Mouse (Mus musculus) forebrain, embryonic 11.5 days (tissue): ENCODE measurements at regions not wholly inside any gene's neighbourhood (a gene's known extent, or its start where the extent isn't known, plus 50 kb on each side); places are given as distances from the start of the nearest gene placed in this dataset.
A peak's percentile ranks its signal among the peaks of the same experiment; 100 is the strongest.

Experiments used
- ATAC-seq: fragments of 200-750 bp; cut with Nextera tagmentation; replicated peaks from 2 replicates; pipeline ENCODE4 v1.8.0; 2017; ENCODE audit warnings: moderate TSS enrichment; ENCODE audit not compliant: low FRiP score
- DNase-seq: peaks from one replicate; pipeline ENCODE4 v3.0.0-alpha.2; 2017; ENCODE audit warnings: low spot score
- H3K27ac ChIP-seq: fragments of 300-500 bp; sonication (generic); 2 replicates; pipeline ENCODE4 v1.5.1; 2014; ENCODE audit warnings: low read depth, low read length
- H3K27me3 ChIP-seq: fragments of 300-500 bp; sonication (generic); 2 replicates; pipeline ENCODE4 v1.6.1; 2014; ENCODE audit warnings: mild to moderate bottlenecking, low read length, mixed read lengths; ENCODE audit not compliant: control insufficient read depth, insufficient read depth
- H3K36me3 ChIP-seq: fragments of 300-500 bp; sonication (generic); 2 replicates; pipeline ENCODE4 v1.6.1; 2014; ENCODE audit warnings: mild to moderate bottlenecking, low read length, moderate library complexity, mixed read lengths; ENCODE audit not compliant: control insufficient read depth, insufficient read depth
- H3K4me1 ChIP-seq: fragments of 300-500 bp; sonication (generic); replicated peaks from 2 replicates; pipeline ENCODE4 v1.6.1; 2014; ENCODE audit warnings: low read length, mixed read lengths; ENCODE audit not compliant: control insufficient read depth, insufficient read depth
- H3K4me2 ChIP-seq: fragments of 300-500 bp; sonication (generic); 2 replicates; pipeline ENCODE4 v1.6.1; 2014; ENCODE audit warnings: low read depth, mild to moderate bottlenecking, low read length, moderate library complexity, mixed read lengths; ENCODE audit not compliant: severe bottlenecking
- H3K4me3 ChIP-seq: fragments of 300-500 bp; sonication (generic); 2 replicates; pipeline ENCODE4 v1.5.1; 2014; ENCODE audit warnings: low read depth, low read length
- H3K9ac ChIP-seq: fragments of 300-500 bp; sonication (generic); 2 replicates; pipeline ENCODE4 v1.6.1; 2014; ENCODE audit warnings: low read length
- H3K9me3 ChIP-seq: fragments of 300-500 bp; sonication (generic); 2 replicates; pipeline ENCODE4 v1.6.1; 2016; ENCODE audit warnings: low read length, mixed read lengths; ENCODE audit not compliant: control insufficient read depth
- WGBS: fragments of 180-500 bp; shearing (Covaris S2); extraction: QIAGEN DNeasy Blood & Tissue Kit; methylation state at CpG from one replicate; pipeline ENCODE4 v1.1.7; 2014; 5-methylcytosine and 5-hydroxymethylcytosine counted together

DNA sequence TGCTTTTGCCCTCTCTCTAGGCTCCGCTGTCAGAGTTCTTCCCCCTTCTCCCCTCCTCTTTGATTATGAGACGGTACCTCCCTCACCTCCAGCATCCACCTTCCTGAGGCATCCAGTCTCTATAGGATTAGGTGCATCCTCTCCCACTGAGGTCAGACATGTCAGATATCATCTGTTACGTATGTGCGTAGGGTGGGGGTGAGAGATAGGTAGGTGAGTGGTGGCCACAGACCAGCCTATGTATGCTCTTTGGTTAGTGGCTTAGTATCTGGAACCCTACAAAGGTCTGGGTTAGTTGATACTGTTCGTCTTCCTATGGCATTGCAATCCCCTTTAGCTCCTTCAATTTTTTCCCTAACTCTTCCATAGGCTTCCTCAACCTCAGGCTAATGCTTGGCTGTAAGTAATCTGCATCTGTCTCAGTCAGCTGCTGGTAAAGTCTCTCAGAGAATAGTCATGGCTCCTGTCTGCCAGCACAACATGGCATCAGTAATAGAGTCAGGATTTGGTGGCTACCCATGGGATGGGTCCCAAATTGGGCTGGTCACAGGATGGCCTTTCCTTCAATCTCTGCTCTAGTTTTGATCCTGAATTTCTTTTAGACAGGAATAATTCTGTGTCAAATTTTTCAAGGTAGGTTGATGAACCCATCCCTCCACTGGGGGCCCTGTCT is 138.2 kb upstream of the Zic1 start:
- Histone ChIP-seq H3K4me3 (no peak overlapping the region), H3K36me3 (no peaks in the 10 kb centered on the region), H3K4me2 (no peak overlapping the region), H3K9me3 (no peaks in the 10 kb centered on the region), H3K4me1 (no peaks in the 10 kb centered on the region), H3K9ac (no peak overlapping the region), H3K27me3 (no peaks in the 10 kb centered on the region), H3K27ac (no peak overlapping the region)
- ATAC-seq, result peak; percentile 57; the same call in 1 of the 2 replicates
- DNase-seq, result no peak
- 74% methylated on average over 5 of the region's 5 CpGs for WGBS

DNA sequence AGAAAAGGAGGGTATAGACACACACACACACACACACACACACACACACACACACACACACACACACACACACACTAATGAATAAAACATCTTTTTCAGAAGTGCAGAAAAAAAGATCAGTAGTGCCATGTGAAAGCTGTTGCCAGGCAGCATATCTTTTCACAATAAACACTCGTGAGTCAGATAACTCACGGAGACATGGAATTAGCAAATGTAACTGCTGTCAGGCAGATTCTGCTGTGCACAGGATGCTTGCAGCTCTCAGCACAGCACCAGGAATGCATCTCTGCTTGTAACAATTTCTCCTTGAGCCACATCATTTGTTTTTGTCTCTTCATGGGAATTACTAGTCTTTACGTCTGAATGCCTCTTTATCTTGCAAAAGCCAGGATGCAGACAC is 111.0 kb upstream of the Zic1 start:
- Histone ChIP-seq H3K4me1 (no peaks in the 10 kb centered on the region), H3K27ac (no peak overlapping the region), H3K4me3 (no peak overlapping the region), H3K4me2 (no peak overlapping the region), H3K9me3 (no peaks in the 10 kb centered on the region), H3K27me3 (no peaks in the 10 kb centered on the region), H3K36me3 (no peaks in the 10 kb centered on the region), H3K9ac (no peak overlapping the region)
- DNase-seq (no peak), ATAC-seq (no peak)
- 50% methylated on average over 3 of the region's 3 CpGs for WGBS

GRCm38 (mm10) chr9:91462713-91463425 is 97.3 kb upstream of the Zic1 start:
- Histone ChIP-seq H3K4me3 (no peak overlapping the region), H3K36me3 (no peaks in the 10 kb centered on the region), H3K9ac (no peak overlapping the region), H3K4me1 (no peaks in the 10 kb centered on the region), H3K4me2 (no peak overlapping the region), H3K27me3 (no peaks in the 10 kb centered on the region), H3K27ac (no peak overlapping the region), H3K9me3 (no peaks in the 10 kb centered on the region)
- no peak for ATAC-seq
- DNase-seq, result no peak
- 86% methylated on average over 5 of the region's 5 CpGs for WGBS

- Histone ChIP-seq H3K9me3 (no peaks in the 10 kb centered on the region), H3K36me3 (no peaks in the 10 kb centered on the region), H3K27me3 (no peaks in the 10 kb centered on the region), H3K4me3 (no peak overlapping the region), H3K27ac (no peak overlapping the region), H3K4me1 (no peaks in the 10 kb centered on the region), H3K9ac (no peak overlapping the region), H3K4me2 (no peak overlapping the region)
- DNase-seq (no peak), ATAC-seq (no peak)
- WGBS, result 33% methylated on average over 2 of the region's 2 CpGs
Observed at GRCm38 (mm10) chr9:91459921-91460320, 94.3 kb upstream of the Zic1 start.

DNA sequence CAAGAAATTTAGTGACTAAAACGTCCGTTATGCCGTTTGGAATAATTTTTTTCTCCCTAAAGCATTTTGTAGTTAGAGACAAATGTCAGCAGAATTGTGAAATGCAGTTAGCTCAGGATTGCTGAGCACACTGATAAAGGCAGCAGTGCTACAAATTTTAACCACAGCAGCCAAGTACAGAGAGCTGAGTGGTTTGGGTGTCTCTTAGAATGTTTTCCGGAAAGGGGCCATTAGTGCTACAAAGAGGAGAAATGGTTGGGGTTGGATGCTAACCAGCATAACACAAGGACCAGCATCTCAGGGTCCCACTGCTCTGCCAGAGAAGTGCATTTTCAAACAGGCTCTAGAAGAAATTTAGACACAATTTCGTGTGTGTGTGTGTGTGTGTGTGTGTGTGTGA is 91.2 kb upstream of the Zic1 start:
- no peak for DNase-seq
- Histone ChIP-seq H3K4me1 (no peaks in the 10 kb centered on the region), H3K27ac (no peak overlapping the region), H3K9me3 (no peaks in the 10 kb centered on the region), H3K9ac (no peak overlapping the region), H3K4me2 (no peak overlapping the region), H3K4me3 (no peak overlapping the region), H3K27me3 (no peaks in the 10 kb centered on the region), H3K36me3 (no peaks in the 10 kb centered on the region)
- WGBS, result 71% methylated on average over 5 of the region's 5 CpGs
- ATAC-seq, result no peak

GRCm38 (mm10) chr9:91456253-91456823 is 90.7 kb upstream of the Zic1 start:
- WGBS, result 70% methylated on average over 1 of the region's 1 CpGs
- H3K4me3 ChIP-seq, result no peak overlapping the region
- no peak overlapping the region for H3K4me2 ChIP-seq
- no peak for DNase-seq
- H3K27me3 ChIP-seq, result no peaks in the 10 kb centered on the region
- no peaks in the 10 kb centered on the region for H3K9me3 ChIP-seq
- peak; percentile 71 for ATAC-seq
- no peak overlapping the region for H3K27ac ChIP-seq
- no peaks in the 10 kb centered on the region for H3K36me3 ChIP-seq
- H3K4me1 ChIP-seq, result no peaks in the 10 kb centered on the region
- no peak overlapping the region for H3K9ac ChIP-seq

GRCm38 (mm10) chr9:91439106-91439505 is 73.5 kb upstream of the Zic1 start:
- H3K27me3 ChIP-seq, result no peaks in the 10 kb centered on the region
- no peak overlapping the region for H3K4me2 ChIP-seq
- H3K9me3 ChIP-seq, result no peaks in the 10 kb centered on the region
- no peak overlapping the region for H3K4me3 ChIP-seq
- ATAC-seq (no peak), DNase-seq (no peak)
- no peaks in the 10 kb centered on the region for H3K4me1 ChIP-seq
- H3K9ac ChIP-seq, result no peak overlapping the region
- no peak overlapping the region for H3K27ac ChIP-seq
- 75% methylated on average over 4 of the region's 4 CpGs for WGBS
- no peaks in the 10 kb centered on the region for H3K36me3 ChIP-seq
